Mouse (Mus musculus) cerebellum, adult 11-12 months (tissue): ENCODE data around the gene Obsl1.

Experiments used
- DNase-seq: peaks from one replicate; pipeline ENCODE4 v3.0.0; 2022

The Obsl1 gene

DNA sequence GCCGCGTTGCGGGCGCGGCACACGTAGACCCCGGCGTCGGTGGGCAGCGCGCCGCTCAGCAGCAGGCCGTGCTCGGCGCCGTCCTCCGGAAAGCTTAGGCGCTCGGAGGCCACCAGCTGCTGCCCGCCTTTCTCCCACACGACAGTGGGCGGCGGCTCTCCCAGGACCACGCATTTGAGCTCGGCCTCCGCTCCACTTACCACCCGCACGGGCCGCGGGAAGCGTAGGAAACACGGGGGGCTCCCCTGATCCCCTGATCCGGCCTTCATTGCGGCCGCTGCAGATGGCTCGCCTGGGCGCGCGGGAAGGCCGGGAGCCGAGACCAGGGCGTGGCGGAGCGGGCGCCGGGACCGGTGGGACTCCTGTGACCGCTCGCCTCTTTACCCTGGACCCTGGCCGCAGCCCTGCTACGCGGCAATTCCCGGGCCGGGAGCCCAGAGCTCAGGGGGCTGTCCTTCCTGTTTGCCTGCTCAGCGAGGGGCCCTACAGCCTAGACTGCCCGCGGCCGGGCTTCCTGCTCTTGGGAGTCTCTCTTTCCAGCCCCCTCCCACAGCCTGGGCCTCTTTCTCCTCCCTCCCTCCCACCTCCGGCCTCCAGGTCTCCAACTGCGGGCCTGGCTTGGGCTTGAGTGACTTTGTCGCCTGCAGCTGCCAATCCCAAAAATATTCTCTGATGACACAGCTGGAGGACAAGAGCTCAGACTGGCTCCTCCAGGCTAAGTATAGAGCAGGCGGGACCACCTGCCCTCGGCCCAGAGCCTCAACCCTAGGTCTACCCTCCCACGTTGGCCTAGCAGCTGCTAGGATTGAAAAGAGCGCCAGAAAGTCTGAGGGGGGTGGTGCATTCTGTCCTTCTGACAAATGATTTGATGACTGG is at the start of gene Obsl1:
TSS of gene Obsl1 (minus strand) at position 497 of the 876 bp plus-strand sequence.
- peak; percentile 70 for DNase-seq

DNA sequence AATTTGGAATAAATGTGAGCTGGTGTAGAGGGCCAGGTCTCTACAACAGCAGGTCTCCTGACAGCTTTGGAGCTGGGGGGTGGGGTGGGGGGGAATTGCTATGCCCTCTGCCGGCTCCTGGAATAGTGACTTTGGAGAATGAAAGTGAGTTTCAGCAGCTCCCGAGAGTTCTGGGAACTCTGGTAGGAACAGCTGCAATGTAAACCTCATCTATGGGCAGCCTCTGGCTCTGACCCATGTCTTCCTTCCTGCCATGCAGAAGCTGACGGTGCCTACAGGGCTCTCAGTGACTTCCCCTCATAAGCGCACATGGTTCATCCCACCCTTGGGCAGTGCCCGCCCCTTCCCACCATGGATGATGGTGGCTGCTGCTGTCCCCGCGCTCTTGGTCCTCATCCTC is 49.4 kb upstream of the Obsl1 start:
- DNase-seq, result peak; percentile 15

DNA sequence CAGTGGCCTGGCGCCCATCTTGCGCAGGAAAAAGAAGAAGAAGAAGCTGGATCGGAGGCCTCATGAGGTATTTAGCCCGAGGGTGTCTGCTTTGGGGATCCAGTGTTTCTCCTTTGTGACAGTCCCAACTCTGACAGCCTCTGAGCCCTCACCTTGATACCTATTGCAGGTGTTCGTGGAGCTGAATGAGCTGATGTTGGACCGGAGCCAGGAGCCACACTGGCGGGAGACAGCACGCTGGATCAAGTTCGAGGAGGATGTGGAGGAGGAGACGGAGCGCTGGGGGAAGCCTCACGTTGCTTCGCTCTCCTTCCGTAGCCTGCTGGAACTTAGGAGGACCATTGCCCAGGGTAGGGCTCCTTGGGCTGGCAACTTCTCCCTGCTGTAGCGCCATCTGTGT is 44.3 kb upstream of the Obsl1 start:
- peak; percentile 15 for DNase-seq

DNA sequence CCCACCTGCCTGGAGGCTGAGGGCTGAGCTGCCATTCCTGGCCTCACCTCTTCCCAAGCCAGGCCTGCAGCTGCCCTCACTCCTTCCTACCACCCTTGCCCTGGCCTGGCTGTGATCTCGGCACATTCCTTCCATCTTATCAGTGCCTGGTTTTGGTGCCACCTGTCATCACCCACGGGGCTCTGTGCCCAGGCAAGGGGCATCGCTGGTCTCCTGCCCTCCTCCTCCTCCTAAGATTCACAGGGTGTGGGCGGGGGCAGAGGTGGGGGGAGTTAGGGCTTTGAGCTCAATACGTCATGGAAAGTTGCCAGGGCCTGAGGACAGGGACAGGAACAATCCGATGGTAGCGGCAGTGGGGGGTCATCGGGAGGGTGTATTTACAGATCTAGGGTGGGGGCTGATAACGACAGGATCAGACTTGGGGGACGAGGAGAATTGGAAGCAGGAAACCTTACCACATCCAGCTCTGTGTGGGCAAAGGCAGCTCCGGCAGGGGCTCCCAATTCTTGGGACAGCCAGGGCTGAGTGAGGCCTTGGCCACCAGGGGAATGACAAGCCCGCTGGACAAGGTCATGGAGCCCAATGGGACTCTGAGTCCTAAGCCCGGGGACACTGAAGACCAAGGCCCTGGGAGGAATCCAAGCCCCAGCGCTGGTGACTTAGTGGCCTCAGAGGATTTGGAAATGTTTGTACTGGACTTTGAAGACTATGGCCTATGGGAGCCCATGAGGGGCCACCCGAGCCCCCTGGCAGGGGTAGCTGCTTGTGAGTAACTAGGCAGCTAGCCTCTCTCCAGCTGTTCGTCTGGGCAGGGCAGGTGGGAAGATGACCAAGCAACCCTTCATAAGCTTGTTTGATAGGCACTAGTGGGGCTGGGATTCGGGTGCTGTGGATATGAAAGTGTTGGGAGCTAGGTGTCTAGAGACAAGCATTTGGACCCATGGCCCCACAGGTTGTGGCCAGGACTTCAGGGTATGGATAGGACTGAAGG is 43.3 kb upstream of the Obsl1 start:
- peak; percentile 28 for DNase-seq

DNA sequence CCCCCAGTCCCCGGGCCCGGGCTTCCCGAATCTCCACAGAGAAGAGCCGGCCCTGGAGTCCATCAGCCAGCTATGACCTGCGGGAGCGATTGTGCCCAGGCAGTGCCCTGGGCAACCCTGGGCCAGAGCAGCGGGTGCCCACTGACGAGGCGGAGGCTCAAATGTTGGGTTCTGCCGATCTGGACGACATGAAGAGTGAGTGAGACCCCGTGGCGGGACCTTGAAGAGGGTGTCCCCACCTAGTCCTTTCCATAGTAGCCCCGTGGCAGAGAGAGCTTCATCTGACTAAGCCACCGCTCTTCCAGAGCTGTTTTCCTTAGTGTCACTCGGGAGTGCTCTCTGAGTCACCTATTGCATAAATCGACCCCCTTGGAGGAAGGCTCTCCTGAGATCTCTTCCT is 42.6 kb upstream of the Obsl1 start:
- DNase-seq, result no peak

DNA sequence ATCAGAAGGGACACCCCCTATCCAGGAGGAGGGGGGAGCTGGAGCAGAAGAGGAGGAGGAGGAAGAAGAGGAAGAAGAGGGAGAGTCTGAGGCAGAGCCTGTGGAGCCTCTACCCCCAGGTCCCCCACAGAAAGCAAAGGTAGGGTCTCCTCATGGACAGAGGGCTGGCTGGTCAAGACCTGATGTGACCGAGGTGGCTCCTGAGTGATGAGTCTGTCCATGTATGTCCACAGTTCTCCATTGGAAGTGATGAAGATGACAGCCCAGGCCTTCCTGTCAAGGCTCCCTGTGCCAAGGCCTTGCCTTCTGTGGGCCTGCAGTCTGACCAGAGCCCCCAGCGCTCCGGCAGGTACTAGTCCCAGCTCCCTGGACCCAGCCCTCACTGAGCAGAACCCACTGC is 41.8 kb upstream of the Obsl1 start:
- no peak for DNase-seq

DNA sequence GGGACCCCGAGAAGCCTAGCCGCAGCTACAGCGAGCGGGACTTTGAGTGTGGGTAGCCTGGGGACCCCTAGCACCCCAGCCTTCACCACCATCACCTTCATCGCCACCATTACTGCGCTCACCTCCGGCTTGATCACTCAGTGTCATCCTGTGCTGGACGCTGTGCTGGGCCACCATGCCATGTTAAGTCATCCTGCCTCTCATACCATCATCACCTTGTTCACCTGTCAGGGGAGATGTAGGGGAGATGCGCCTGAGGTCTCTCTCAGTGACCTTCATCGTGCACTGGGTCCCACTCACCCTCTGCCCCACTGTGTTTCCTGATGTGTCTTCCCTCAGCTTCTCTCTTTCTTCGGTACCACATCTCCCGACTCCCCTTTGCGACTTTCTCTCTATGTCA is 41.1 kb upstream of the Obsl1 start:
- DNase-seq, result no peak

DNA sequence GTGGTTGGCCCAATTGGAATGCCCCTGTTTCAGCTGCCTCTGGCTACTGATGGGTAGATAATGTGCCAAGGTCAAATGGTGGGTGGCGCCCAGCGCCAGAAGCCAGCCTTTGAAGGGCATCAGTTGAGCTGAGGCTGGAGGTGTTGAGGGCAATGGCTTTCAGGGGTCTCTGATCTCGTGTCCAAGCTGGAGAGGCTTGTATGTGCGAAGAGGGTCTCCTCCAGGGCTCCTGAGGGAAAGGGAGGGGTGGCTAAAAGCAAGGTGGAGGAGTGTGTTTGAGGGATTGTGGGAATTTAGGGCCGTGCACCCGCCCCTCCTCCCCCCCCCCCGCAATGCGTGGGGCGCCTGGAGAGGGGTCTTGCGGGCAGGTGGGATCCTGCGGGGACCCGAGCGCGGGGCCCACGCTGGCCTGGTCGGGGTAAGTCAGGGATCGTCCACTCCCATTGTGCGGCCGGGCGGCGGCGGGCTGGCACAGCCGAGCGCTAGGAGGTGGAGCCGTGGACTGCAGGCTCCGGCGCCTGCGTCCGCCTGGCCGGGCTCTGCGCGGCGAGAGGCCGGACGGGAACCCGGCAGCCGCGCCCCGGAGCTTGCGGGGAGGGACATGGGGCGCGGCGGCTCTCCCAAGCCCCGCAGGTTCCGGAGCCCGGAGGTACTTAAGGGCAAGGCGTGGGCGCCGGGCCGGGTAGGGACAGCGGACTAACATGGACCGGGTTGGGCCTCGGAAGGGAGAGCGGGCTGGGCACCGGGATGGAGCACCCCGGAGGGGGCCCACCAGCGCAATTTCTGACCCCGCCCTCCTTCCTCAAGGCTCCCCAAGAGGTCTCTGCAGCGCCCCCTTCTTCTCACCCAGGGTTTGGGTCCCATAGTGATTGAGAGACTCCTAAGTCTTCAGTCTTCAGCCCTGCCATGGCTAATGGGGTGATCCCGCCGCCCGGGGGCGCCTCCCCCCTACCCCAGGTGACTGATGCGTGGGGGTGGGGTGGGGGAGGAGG is 40.0 kb upstream of the Obsl1 start, which contains the start of gene Slc4a3:
TSS of gene Slc4a3 (plus strand) at position 302 of the 992 bp plus-strand sequence.
- peak; percentile 82 for DNase-seq

DNA sequence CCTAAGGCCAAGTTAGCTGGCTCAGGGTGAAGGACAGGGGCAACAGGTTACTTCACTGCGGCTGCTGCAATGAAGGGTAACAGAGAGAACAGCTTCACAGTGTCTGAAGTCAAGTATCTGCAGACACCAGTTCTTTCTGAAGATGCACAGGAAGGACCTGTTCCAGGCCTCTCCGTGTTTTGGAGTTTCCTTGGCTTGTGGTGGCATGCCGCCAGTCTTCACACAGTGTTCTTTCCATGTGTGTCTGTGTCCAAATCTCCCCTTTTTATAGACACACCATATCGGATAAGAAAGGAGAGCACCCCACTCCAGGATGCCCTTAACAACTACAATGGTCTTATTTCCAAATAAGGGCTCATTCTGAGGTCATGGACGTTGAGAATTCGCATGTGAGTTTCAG is 38.1 kb upstream of the Obsl1 start:
- no peak for DNase-seq

DNA sequence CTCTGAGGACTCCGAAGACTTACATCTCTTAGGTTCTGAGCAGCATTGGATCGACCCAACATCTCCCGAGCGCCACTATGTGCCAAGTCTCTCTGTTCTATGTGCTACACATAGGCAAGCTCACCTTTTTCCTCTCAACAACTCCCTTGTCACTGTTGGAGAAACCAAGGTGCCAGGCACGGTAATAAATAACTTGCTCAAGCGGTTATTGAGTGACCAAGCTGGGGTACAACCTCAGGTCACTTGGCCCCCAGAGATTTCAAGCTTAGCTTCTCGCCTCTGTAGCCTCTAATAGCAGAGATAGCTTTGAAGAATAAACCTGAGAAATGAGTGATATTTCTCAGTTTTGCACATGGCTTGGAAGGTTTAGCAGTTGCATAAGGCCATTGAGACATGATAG is 35.2 kb upstream of the Obsl1 start:
- no peak for DNase-seq

DNA sequence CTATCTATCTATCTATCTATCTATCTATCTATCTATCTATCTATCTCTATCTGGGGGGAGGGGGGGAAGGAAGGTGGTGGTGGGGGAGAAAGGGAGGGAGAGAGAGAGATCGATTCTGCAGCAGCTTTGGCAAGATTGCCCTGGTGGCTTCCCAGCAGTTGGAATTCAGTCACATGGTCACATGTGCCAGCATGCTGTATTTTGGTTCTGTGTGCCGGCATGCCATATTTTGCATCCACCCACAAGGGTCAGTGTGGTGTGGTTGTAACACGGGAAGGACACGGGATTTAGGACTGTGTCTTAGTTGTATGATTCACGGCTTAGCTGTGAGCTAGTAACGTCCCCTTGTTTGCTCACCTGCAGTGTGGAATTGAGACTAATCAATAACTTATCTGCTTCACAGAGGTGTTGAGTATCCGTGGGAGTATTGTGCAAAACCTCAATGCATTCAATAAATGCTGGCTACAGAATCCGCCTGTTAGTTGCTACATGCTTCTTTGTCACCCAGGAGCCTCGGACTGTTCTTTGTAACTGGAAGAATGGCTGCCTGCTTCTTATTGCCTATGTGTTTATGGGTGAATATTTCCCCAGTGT is 32.4 kb upstream of the Obsl1 start:
- no peak for DNase-seq

DNA sequence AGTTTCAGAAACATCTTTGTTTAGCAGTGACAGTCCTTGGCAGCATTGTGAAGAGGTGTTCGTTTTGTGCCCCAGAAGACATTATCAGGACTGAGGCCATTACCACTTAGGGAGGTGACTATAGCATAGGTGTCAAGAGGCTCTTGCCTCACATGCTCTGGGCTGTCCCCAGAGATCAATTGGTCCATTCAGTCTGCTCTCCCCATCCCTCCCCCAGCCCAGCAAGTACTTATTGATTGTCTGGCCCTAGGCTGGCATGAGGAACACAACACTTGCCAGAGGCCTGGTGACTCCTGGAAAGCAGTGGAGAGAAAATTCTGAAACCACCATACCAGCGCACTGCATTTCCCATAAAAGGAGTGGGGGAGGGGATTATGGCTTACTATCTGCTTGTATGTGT is 31.3 kb upstream of the Obsl1 start:
- DNase-seq, result no peak

DNA sequence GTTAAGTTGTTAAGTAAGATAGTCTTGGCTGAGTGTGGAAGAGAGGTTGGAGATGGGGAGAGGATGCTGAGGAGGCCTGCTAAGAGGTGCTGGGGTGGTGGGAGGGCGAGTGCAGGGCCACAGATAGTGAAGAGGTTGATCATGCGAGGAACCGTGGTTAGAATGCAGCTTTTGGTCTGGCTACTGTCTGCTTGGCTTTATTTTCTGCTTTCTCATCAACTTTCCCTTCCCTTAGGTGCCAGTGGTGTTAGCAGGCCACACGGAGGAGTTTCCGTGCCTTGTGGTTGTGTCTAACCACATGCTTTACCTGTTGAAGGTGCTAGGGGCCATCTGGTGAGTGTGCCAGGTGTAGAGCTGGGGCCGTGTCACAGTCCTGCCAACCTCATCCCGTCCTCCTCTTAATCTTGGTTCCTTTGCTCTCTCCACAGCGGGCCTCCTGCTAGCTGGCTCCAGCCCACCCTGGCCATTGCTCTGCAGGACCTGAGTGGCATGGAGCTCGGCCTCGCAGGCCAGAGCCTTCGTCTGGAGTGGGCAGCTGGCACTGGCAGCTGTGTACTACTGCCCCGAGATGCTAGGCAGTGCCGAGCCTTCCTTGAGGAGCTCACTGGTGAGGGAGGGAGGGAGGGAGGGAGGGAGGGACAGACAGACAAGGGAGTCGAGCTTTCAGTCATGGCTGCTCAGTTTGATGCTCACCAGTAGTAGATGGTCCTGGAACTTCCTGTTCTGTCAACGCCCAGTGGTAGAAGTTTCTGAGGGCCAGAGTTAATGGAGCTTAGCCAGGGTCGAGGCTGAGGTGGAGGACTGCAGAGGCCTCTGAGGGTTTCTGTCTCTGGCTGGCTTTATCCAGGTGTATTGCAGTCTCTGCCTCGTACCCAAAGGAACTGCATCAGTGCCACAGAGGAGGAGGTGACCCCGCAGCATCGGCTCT is 27.3 kb upstream of the Obsl1 start:
- DNase-seq, result no peak

DNA sequence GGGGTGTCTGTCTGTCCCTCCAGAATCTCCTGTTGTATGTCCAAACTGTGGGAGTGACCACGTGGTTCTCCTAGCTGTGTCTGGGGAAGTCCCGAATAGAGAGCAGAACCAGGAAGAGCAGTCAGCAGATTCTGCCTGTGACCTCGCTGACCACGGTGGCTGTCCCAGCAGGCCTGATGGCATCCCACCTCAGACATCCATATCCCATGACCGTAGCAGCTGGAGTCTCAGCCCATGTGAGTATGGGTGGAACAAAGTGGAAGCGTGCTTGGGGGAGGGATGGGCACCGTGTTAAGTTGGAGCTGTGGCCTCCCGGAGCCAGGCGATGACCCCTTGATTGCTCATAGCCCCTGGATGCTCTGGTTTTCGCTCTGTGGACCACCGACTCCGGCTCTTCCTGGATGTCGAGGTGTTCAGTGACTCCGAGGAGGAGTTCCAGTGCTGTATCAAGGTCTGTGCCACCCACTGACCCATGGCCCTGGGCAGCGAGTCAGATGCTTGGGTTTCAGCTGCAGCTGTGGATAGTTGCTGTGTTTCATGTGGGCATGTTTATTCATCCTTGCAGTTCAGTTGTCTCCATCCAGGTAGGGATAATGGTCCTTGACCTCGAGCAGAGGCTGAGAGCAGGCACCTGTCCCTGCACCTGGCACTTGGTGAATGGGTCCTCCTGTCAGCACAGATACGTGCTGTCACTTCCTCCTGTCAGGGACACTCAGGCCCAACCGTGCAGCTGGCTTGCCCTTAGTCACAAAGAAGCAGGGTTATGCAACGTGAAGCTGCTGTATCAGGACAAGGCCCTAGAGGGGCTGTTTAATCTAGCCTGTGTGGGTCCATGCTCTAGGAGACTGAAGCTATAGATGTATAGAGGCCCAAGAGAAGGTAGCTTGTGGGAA is 26.3 kb upstream of the Obsl1 start:
- DNase-seq, result no peak

DNA sequence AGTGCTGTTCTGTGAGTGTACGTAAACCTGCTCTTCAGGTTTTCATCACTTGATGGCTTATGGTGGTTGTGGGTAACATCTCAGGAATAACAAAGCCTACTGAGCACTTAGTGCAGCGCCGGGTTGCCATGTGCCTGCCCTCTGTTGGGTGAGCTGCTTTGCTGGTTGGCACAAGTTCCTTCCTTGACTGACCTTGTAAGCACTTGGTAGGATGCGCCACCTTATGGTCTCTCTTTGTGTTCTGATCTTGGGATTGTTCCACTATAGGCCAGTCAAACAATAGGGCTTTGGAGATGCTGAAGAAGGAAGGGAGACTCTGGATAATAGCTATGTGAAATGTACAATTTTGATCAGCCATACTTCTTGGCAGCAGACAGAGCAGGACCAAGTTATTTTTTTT is 24.3 kb upstream of the Obsl1 start:
- no peak for DNase-seq

DNA sequence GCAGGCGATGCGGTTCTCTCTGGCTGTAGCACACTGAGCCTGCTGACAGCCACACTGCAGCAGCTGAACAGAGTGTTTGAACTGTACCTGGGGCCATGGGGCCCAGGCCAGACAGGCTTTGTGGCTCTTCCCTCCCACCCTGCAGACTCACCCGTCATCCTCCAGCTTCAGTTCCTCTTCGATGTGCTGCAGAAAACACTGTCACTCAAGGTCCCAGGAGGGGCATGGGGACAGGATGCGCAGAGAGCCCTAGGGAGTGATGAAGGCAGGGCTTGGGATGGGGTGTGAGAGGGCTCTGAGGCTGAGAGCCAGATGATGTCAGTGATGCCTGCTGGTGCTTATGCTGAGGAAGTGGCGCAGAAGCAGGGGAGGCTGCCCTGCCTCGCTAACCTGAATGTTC is 18.4 kb upstream of the Obsl1 start:
- DNase-seq, result no peak

DNA sequence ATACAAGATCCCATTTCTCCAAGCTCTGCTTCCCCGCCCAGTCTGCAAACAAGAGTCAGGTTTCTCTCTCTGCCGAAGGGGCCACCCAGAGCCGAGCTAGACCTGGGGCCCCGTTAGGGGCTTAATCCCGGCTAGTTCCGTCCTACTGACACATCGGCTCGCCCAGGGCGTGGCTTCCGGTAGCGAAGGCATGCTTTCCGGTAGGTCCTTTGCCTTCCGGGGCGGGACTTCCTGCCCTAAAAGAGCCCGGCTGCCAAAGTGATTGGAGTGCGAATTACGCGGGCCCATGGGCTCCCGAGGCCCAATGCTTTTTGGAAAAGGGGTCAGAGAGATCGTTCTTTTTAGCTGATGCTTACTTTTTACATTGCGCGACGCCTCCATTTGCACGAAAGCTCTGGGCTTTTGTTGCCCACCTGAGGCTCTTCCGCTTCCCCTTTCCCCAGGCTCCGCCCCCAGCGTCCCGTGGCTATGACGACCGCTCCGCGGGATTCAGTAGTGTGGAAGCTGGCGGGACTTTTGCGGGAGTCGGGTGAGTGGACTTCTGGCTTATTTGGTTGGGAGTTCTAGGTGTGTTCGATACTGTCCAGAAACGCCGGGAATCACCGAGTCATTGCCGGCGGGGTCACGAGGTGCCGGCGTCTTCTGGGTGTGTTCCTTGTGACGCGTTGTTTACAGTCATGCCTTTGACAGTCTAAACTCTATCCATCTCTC is 15.2 kb upstream of the Obsl1 start, which contains the start of gene Stk11ip:
TSS of gene Stk11ip (plus strand) at position 209 of the 711 bp plus-strand sequence.
- DNase-seq, result peak; percentile 88

DNA sequence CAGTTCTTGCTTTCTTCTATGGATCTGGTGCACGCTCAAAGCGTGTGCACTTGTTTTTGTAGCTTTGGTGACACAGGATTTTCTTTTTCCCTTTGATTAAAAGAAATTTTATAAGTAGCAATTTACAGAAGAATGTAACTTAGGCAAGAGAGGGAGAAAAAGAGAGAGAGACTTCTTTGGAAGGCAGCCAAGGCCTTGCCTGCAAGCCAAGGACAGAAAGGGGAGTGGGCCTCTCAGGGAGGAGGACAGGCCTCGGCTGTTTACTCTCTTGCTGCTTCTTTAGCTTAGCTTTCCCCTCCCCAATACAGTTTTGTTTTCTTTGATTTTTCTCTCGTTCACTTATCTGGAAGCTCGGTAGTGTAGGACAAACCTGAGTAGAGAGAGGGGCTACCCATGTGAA is 13.3 kb upstream of the Obsl1 start:
- DNase-seq, result no peak

DNA sequence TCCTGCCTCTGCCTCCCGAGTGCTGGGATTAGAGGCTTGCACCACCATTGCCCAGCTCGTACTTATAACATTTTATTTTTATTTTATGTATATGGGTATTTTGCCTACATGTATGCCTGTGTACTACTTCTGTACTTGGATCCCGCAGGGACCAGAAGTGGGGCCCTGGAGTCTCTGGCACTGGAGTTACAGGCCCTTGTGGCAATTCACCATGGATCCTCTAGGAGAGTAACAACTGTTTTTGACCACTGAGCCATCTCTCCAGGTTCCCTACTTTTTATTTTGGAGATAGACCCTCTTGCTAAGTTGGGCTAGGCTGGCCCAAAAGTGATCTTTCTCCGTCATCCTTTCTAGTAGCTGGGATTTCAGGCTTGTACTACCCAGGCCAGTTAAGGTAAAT is 12.2 kb upstream of the Obsl1 start:
- DNase-seq, result no peak
